Comparison of ENCODE assay signal across 7 mouse cellular contexts in genomic region chr2:166629941-166630674, GRCm38 (mm10).
DNase-seq lines count a peak whose midpoint lies in the region; ATAC-seq lines count a peak whose summit lies in the region.

No protein-coding gene starts in this region.

- DNase-seq in layer of hippocampus, adult 11-12 months (ENCODE audit: low spot score): peak; percentile 55
- no peak for DNase-seq in layer of hippocampus, adult 9-10 months (ENCODE audit: low spot score)
- DNase-seq in brain, adult 2 months (ENCODE audit: low read depth, low spot score): peak; percentile 73
- DNase-seq in kidney, postnatal 14 days: peak; percentile 22
- no peak for DNase-seq in cerebellum, postnatal 4 days (ENCODE audit: low spot score in 2 of 2)

- peak; percentile 49 for ATAC-seq in neutrophil, adult 5-6 weeks (ENCODE audit: extremely low read depth, insufficient number of reproducible peaks, low FRiP score, poor library complexity, severe bottlenecking)
- no peak for ATAC-seq in erythroid progenitor cell, adult 5-6 weeks (replicated peaks; ENCODE audit: low FRiP score, poor library complexity, severe bottlenecking)

Comparison
In these comparisons a context has a peak if more than half of its experiments do, and no peak if none do; other contexts are left out.
1. DNase-seq: peak in layer of hippocampus, adult 11-12 months (single experiment), brain, adult 2 months (single experiment) and kidney, postnatal 14 days (single experiment); none in layer of hippocampus, adult 9-10 months (single experiment) and cerebellum, postnatal 4 days (0 of 2).